8 mouse cellular contexts compared by ENCODE assay signal in genomic region chr5:151292310-151292709, GRCm38 (mm10). TPM values are rescaled to one million over a fixed set of nuclear protein-coding genes. Genes with fewer than 3 reads are reported as not detected.
DNase-seq lines count a peak whose midpoint lies in the region; TF ChIP-seq lines count a peak whose summit lies in the region.

No protein-coding gene starts in this region.

- DNase-seq in left cerebral cortex, adult 2 months (ENCODE audit: extremely low spot score in 1 of 2, low spot score in 2 of 2), result no peak
- DNase-seq in left cerebral cortex, adult 9 months (ENCODE audit: low spot score in 2 of 2), result no peak
- DNase-seq in MEL (ENCODE audit: low read depth, low spot score), result peak; percentile 67
- peak; percentile 7 to 37 for DNase-seq in cerebellum, postnatal 14 days
- peak; percentile 36 for DNase-seq in lung, postnatal 36 days
- peak; percentile 78 for DNase-seq in thymus, postnatal 4 days
- no peak for DNase-seq in ovary, adult 18-20 months (ENCODE audit: low spot score)
- no peak for DNase-seq in gastrocnemius, postnatal 10 days

- no peak for TF ChIP-seq POLR2A in MEL (IDR thresholded peaks at IDR 0.05; ENCODE audit: control insufficient read depth in 1 of 2, insufficient read depth in 1 of 2, low read depth in 1 of 2, low read length in 2 of 2, poor library complexity in 1 of 2)

- no peak overlapping the region for H3K4me3 ChIP-seq in left cerebral cortex, adult 2 months
- H3K4me3 ChIP-seq in MEL (ENCODE audit: control insufficient read depth in 1 of 2, insufficient read depth in 1 of 2, low read depth in 2 of 2, low read length in 2 of 2), result no peak overlapping the region

- H3K9ac ChIP-seq in MEL (ENCODE audit: control insufficient read depth, low read depth, low read length, poor library complexity, severe bottlenecking), result no peak overlapping the region

- no peaks in the 10 kb centered on the region for H3K9me3 ChIP-seq in MEL (replicated peaks; ENCODE audit: insufficient read depth, low read length)

- peak; percentile 50 for TF ChIP-seq CTCF in left cerebral cortex, adult 2 months (IDR thresholded peaks at IDR 0.05)
- TF ChIP-seq CTCF in MEL (IDR thresholded peaks at IDR 0.05 in 2 of 3, conservative IDR thresholded peaks at IDR 0.05 in 1 of 3; ENCODE audit: control insufficient read depth in 1 of 3, insufficient read depth in 1 of 3, low read depth in 2 of 3, low read length in 3 of 3, poor library complexity in 1 of 3, severe bottlenecking in 1 of 3), result peak; percentile 70 to 77 (median 74)

- intact Hi-C loops in left cerebral cortex, adult 2 months (cut with DNase I), result no loop called here

- H3K79me2 ChIP-seq in MEL (ENCODE audit: control insufficient read depth, insufficient read depth, low read length, poor library complexity), result no peaks in the 10 kb centered on the region

- no peaks in the 10 kb centered on the region for H3K4me1 ChIP-seq in MEL (ENCODE audit: control insufficient read depth in 1 of 2, insufficient read depth in 2 of 2, low read length in 2 of 2)

- no peak for TF ChIP-seq EP300 in MEL (IDR thresholded peaks at IDR 0.05; ENCODE audit: low read depth in 1 of 2, low read length in 2 of 2)

- TF ChIP-seq RAD21 in MEL (IDR thresholded peaks at IDR 0.05; ENCODE audit: low read depth, low read length), result peak; percentile 63

- no peaks in the 10 kb centered on the region for H3K27me3 ChIP-seq in MEL (ENCODE audit: control insufficient read depth in 1 of 2, insufficient read depth in 2 of 2, low read length in 2 of 2)

- no peaks in the 10 kb centered on the region for H3K36me3 ChIP-seq in MEL (ENCODE audit: control insufficient read depth in 1 of 2, insufficient read depth in 2 of 2, low read length in 2 of 2)

- H3K27ac ChIP-seq in left cerebral cortex, adult 2 months, result no peak overlapping the region
- H3K27ac ChIP-seq in MEL (ENCODE audit: control insufficient read depth, low read depth, low read length), result no peak overlapping the region

TF ChIP-seq in MEL, 35 proteins besides CTCF, POLR2A, EP300 and RAD21:
- peak; percentile 65 for TF ChIP-seq ZC3H11A (IDR thresholded peaks at IDR 0.05; ENCODE audit: low read depth, low read length)
- TF ChIP-seq GABPA (IDR thresholded peaks at IDR 0.05; ENCODE audit: low read depth, low read length), result no peak
- TF ChIP-seq E2F4 (IDR thresholded peaks at IDR 0.05; ENCODE audit: borderline replicate concordance, low read depth, low read length), result no peak
- no peak for TF ChIP-seq RCOR1 (IDR thresholded peaks at IDR 0.05; ENCODE audit: low read depth, low read length)
- TF ChIP-seq SMC3 (IDR thresholded peaks at IDR 0.05; ENCODE audit: low read depth, low read length), result peak; percentile 80
- TF ChIP-seq MEF2A (IDR thresholded peaks at IDR 0.05; ENCODE audit: extremely low read depth, insufficient replicate concordance, low read depth, low read length, poor library complexity, severe bottlenecking), result no peak
- peak; percentile 58; the same call in 1 of the 2 replicates for TF ChIP-seq MYC (IDR thresholded peaks at IDR 0.05; ENCODE audit: low read depth, low read length)
- TF ChIP-seq MXI1 (IDR thresholded peaks at IDR 0.05; ENCODE audit: low read depth, low read length), result no peak

RNA-seq across cellular contexts. Expression of gene Stard13, which starts 58.7 kb away (rescaled TPM):
- 10 to 100 TPM; 10.6 to 18.4 TPM for total RNA-seq in left cerebral cortex, adult 2 months (2021)
- not detected in 2 replicates for total RNA-seq in MEL (2012; rRNA removed)
- polyA plus RNA-seq in MEL (2012; ENCODE audit: insufficient read depth in 1 of 2, insufficient read length in 2 of 2, low read depth in 1 of 2, low replicate concordance in 2 of 2, missing spikeins in 1 of 2), result not detected
- 10 to 100 TPM; 19.1 to 26.0 TPM for total RNA-seq in gastrocnemius, postnatal 10 days (2021)

Comparison
In these comparisons a context has a peak if more than half of its experiments do, and no peak if none do; other contexts are left out.
1. DNase-seq: peak in MEL (single experiment), cerebellum, postnatal 14 days (2 of 2), lung, postnatal 36 days (single experiment) and thymus, postnatal 4 days (single experiment); none in left cerebral cortex, adult 2 months (0 of 2), left cerebral cortex, adult 9 months (0 of 2), ovary, adult 18-20 months (single experiment) and gastrocnemius, postnatal 10 days (single experiment).
2. RNA of gene Stard13, which starts 58.7 kb away (total RNA-seq): 19.1 to 26.0 TPM in gastrocnemius, postnatal 10 days and 10.6 to 18.4 TPM in left cerebral cortex, adult 2 months; not detected in MEL; every median in the first group is over 10 times any median in the second.